17 mouse cellular contexts compared by ENCODE assay signal in the genomic region with DNA sequence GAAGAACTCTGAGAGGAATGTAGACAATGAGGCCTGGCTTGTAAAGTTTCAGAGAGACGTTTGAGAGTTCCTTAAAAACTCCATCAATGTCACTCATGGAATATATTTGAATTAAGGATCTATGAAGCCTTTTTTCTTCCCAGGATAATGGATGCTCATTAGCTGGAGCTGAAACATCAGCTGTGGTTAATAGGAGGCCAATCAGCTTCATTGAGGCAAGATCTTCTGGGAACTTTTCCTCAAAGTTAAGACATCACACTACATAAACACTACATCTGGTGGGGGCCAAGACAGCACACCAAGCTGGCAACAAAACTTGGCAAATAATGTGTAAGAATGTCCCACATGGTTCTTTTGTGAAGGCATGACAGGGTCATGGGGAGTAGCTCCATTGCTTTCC. TPM values are rescaled to one million over a fixed set of nuclear protein-coding genes. Genes with fewer than 3 reads are reported as not detected.
A peak's percentile ranks its signal among the peaks of the same experiment; 100 is the strongest.
DNase-seq lines count a peak whose midpoint lies in the region; ATAC-seq and TF ChIP-seq lines count a peak whose summit lies in the region.
"Had no signal": no experiment of that assay in that cellular context is flagged by ENCODE, and none has a peak within 500 bp of the region (broad histone marks: within the 10 kb centered on the region; RNA-seq: fewer than 3 reads in every experiment).

No protein-coding gene starts in this region.

- 0 out of 2 replicates have a peak, but pooled peaks have one; percentile 64 for ATAC-seq in forebrain, embryonic 11.5 days (replicated peaks; ENCODE audit: low FRiP score)
- ATAC-seq in forebrain, embryonic 13.5 days, result peak; percentile 68
- no peak for ATAC-seq in forebrain, embryonic 15.5 days (replicated peaks)
- peak; percentile 33; the same call in 1 of the 2 replicates for ATAC-seq in forebrain, embryonic 16.5 days

- DNase-seq in forebrain, embryonic 11.5 days (ENCODE audit: low spot score), result no peak
- no peak for DNase-seq in forebrain, embryonic 10.5 days (ENCODE audit: extremely low spot score, low spot score)
- peak; percentile 79 for DNase-seq in brain, embryonic 14.5 days (ENCODE audit: low read depth)
- no peak for DNase-seq in B cell, adult 2 months
- DNase-seq: adrenal gland, adult 2 months; adrenal gland, postnatal 10 days; adrenal gland, postnatal 25 days; cerebellum, adult 11-12 months; cerebellum, adult 2 months; cerebellum, adult 9-10 months; cerebellum, postnatal 10 days; cerebellum, postnatal 25 days had no signal

- no peak overlapping the region for H3K4me2 ChIP-seq in forebrain, embryonic 11.5 days (ENCODE audit: low read depth, low read length, severe bottlenecking)
- H3K4me2 ChIP-seq in forebrain, embryonic 13.5 days, result no peak overlapping the region
- H3K4me2 ChIP-seq in forebrain, embryonic 15.5 days (replicated peaks), result no peak overlapping the region
- no peak overlapping the region for H3K4me2 ChIP-seq in forebrain, embryonic 16.5 days (ENCODE audit: low read length)
- H3K4me2 ChIP-seq: embryonic facial prominence, embryonic 12.5 days had no signal

- no peak overlapping the region for H3K4me3 ChIP-seq in forebrain, embryonic 11.5 days (ENCODE audit: low read depth, low read length)
- H3K4me3 ChIP-seq in forebrain, embryonic 10.5 days, result no peak overlapping the region
- H3K4me3 ChIP-seq in forebrain, embryonic 13.5 days, result no peak overlapping the region
- no peak overlapping the region for H3K4me3 ChIP-seq in forebrain, embryonic 15.5 days
- H3K4me3 ChIP-seq in forebrain, embryonic 16.5 days (replicated peaks; ENCODE audit: low read length), result no peak overlapping the region
- H3K4me3 ChIP-seq: embryonic facial prominence, embryonic 10.5 days; embryonic facial prominence, embryonic 12.5 days had no signal

- H3K27ac ChIP-seq in forebrain, embryonic 11.5 days (ENCODE audit: low read depth, low read length), result no peak overlapping the region
- no peak overlapping the region for H3K27ac ChIP-seq in forebrain, embryonic 10.5 days
- H3K27ac ChIP-seq in forebrain, embryonic 13.5 days, result no peak overlapping the region
- no peak overlapping the region for H3K27ac ChIP-seq in forebrain, embryonic 15.5 days (replicated peaks)
- H3K27ac ChIP-seq in forebrain, embryonic 16.5 days (ENCODE audit: low read length), result no peak overlapping the region
- H3K27ac ChIP-seq: embryonic facial prominence, embryonic 10.5 days; embryonic facial prominence, embryonic 12.5 days had no signal

- no peak for TF ChIP-seq CTCF in brain, embryonic 14.5 days (IDR thresholded peaks at IDR 0.05; ENCODE audit: borderline replicate concordance, extremely low read depth, insufficient read depth, insufficient read length)

- H3K36me3 ChIP-seq in forebrain, embryonic 11.5 days (ENCODE audit: control insufficient read depth, insufficient read depth, low read length), result no peaks in the 10 kb centered on the region
- H3K36me3 ChIP-seq in forebrain, embryonic 10.5 days (replicated peaks), result no peaks in the 10 kb centered on the region
- H3K36me3 ChIP-seq in forebrain, embryonic 13.5 days (ENCODE audit: poor library complexity, severe bottlenecking), result no peaks in the 10 kb centered on the region
- no peaks in the 10 kb centered on the region for H3K36me3 ChIP-seq in forebrain, embryonic 15.5 days
- no peaks in the 10 kb centered on the region for H3K36me3 ChIP-seq in forebrain, embryonic 16.5 days (ENCODE audit: control insufficient read depth, insufficient read depth)
- H3K36me3 ChIP-seq: embryonic facial prominence, embryonic 10.5 days; embryonic facial prominence, embryonic 12.5 days had no signal

- H3K4me1 ChIP-seq in forebrain, embryonic 11.5 days (replicated peaks; ENCODE audit: control insufficient read depth, insufficient read depth, low read length), result no peaks in the 10 kb centered on the region
- no peaks in the 10 kb centered on the region for H3K4me1 ChIP-seq in forebrain, embryonic 10.5 days
- no peaks in the 10 kb centered on the region for H3K4me1 ChIP-seq in forebrain, embryonic 13.5 days
- no peaks in the 10 kb centered on the region for H3K4me1 ChIP-seq in forebrain, embryonic 15.5 days
- H3K4me1 ChIP-seq in forebrain, embryonic 16.5 days (replicated peaks; ENCODE audit: control insufficient read depth, insufficient read depth, low read length), result no peaks in the 10 kb centered on the region
- H3K4me1 ChIP-seq: embryonic facial prominence, embryonic 10.5 days; embryonic facial prominence, embryonic 12.5 days had no signal

- no peak overlapping the region for H3K9ac ChIP-seq in forebrain, embryonic 11.5 days (ENCODE audit: low read length)
- no peak overlapping the region for H3K9ac ChIP-seq in forebrain, embryonic 13.5 days
- no peak overlapping the region for H3K9ac ChIP-seq in forebrain, embryonic 15.5 days (replicated peaks)
- H3K9ac ChIP-seq in forebrain, embryonic 16.5 days (replicated peaks; ENCODE audit: low read depth, low read length), result no peak overlapping the region
- H3K9ac ChIP-seq: embryonic facial prominence, embryonic 12.5 days had no signal

- no peaks in the 10 kb centered on the region for H3K9me3 ChIP-seq in forebrain, embryonic 11.5 days (ENCODE audit: control insufficient read depth, low read length)
- H3K9me3 ChIP-seq in forebrain, embryonic 10.5 days, result 0 out of 2 replicates have a peak, but pooled peaks cover 2% of the 10 kb centered on the region
- no peaks in the 10 kb centered on the region for H3K9me3 ChIP-seq in forebrain, embryonic 13.5 days (replicated peaks)
- H3K9me3 ChIP-seq in forebrain, embryonic 15.5 days, result no peaks in the 10 kb centered on the region
- no peaks in the 10 kb centered on the region for H3K9me3 ChIP-seq in forebrain, embryonic 16.5 days (ENCODE audit: control insufficient read depth, low read length)
- H3K9me3 ChIP-seq: embryonic facial prominence, embryonic 10.5 days; embryonic facial prominence, embryonic 12.5 days had no signal

- 40% methylated on average over 1 of the region's 1 CpGs for WGBS in forebrain, embryonic 11.5 days
- WGBS in forebrain, embryonic 10.5 days, result 53% methylated on average over 1 of the region's 1 CpGs
- 18% methylated on average over 1 of the region's 1 CpGs for WGBS in forebrain, embryonic 13.5 days
- 11% methylated on average over 1 of the region's 1 CpGs for WGBS in forebrain, embryonic 15.5 days
- WGBS in forebrain, embryonic 16.5 days, result 11% methylated on average over 1 of the region's 1 CpGs

- TF ChIP-seq POLR2A in brain, embryonic 14.5 days (IDR thresholded peaks at IDR 0.05; ENCODE audit: borderline replicate concordance, extremely low read depth, insufficient read depth, insufficient read length, poor library complexity, severe bottlenecking), result no peak

- H3K27me3 ChIP-seq in forebrain, embryonic 11.5 days (ENCODE audit: control insufficient read depth, insufficient read depth, low read length), result no peaks in the 10 kb centered on the region
- H3K27me3 ChIP-seq in forebrain, embryonic 10.5 days (ENCODE audit: poor library complexity, severe bottlenecking), result no peaks in the 10 kb centered on the region
- H3K27me3 ChIP-seq in forebrain, embryonic 13.5 days, result no peaks in the 10 kb centered on the region
- no peaks in the 10 kb centered on the region for H3K27me3 ChIP-seq in forebrain, embryonic 15.5 days
- no peaks in the 10 kb centered on the region for H3K27me3 ChIP-seq in forebrain, embryonic 16.5 days (replicated peaks; ENCODE audit: control insufficient read depth, insufficient read depth, low read length)
- H3K27me3 ChIP-seq: embryonic facial prominence, embryonic 12.5 days had no signal

RNA-seq across cellular contexts. Expression of a gene that starts 59.1 kb away (rescaled TPM):
- polyA plus RNA-seq in forebrain, embryonic 11.5 days (2014; fragmentation: Nextera tagmentation; extraction: Ambion mirVana), result 21.0 and 22.7 TPM in 2 replicates
- 27.6 and 27.7 TPM in 2 replicates for polyA plus RNA-seq in forebrain, embryonic 10.5 days (2016; fragmentation: Nextera tagmentation; extraction: Ambion mirVana)
- 12.7 and 16.8 TPM in 2 replicates for polyA plus RNA-seq in forebrain, embryonic 13.5 days (2015; fragmentation: Nextera tagmentation; extraction: Ambion mirVana)
- 9.1 and 10.7 TPM in 2 replicates for polyA plus RNA-seq in forebrain, embryonic 15.5 days (2015; fragmentation: Nextera tagmentation; extraction: Ambion mirVana)
- polyA plus RNA-seq in brain, embryonic 14.5 days (2012; rRNA removed), result 5.2 and 7.2 TPM in 2 replicates
- polyA plus RNA-seq in forebrain, embryonic 16.5 days (2015; fragmentation: Nextera tagmentation; extraction: Ambion mirVana), result 8.7 and 10.7 TPM in 2 replicates
